Mouse (Mus musculus) CD4-positive, CD25-positive, alpha-beta regulatory T cell, adult 4 months (primary cell): Measurements from ENCODE around the gene Stk19. TPM values are rescaled to one million over a fixed set of nuclear protein-coding genes. Genes with fewer than 3 reads are reported as not detected.
"Not testable (repeated sequence)": the region's sequence is repeated elsewhere in the genome, so short reads cannot be mapped to it uniquely, and the experiment has no call there.

Experiments used
- ATAC-seq: one replicate; pipeline ENCODE4 v1.8.0; 2017
- polyA plus RNA-seq, 2 experiments: library from polyadenylated mRNA; unstranded; fragments of 100-300 nt; shearing (Covaris generic); gene quantifications; one replicate each; pipeline ENCODE4 v1.2.1; 2017

Gene Stk19
- polyA plus RNA-seq, 2 experiments from 2014 or later = 24.4 to 46.0 TPM

- not testable (repeated sequence) for ATAC-seq
Measured at GRCm38 (mm10) chr17:34797211-34797995, 39.3 kb downstream of the Stk19 start.

- ATAC-seq = no peak
Measured at GRCm38 (mm10) chr17:34796311-34797140, 40.2 kb downstream of the Stk19 start.

DNA sequence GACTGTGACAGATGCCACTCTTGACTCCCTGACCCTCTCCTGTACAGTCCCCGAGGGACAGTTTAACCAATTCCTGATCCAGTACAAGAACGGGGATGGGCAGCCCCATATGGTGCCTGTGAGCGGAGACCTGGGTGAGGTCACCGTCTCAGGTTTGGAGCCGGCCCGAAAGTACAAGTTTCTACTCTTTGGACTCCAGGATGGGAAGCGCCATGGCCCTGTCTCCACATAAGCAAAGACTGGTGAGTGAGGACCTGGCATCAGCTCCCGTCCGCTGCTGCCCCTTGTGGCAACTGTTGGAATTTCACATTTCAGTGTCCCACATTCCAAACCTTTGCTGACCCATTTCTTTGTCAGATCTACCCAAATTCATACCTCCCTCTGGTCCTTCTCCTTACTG, 41.1 kb downstream of the Stk19 start:
- no peak for ATAC-seq

- no peak for ATAC-seq
Measured at GRCm38 (mm10) chr17:34795016-34795415, 41.7 kb downstream of the Stk19 start.

- no peak for ATAC-seq
Measured at GRCm38 (mm10) chr17:34777680-34778325, 58.9 kb downstream of the Stk19 start.

Other genes with a start within 250 kb of the Stk19 start
- 100 to 1,000 TPM; 227 to 344 TPM for gene Gpsm3, start 247.1 kb downstream of the Stk19 start, polyA plus RNA-seq
- gene Pbx2, start 245.7 kb downstream of the Stk19 start, polyA plus RNA-seq = 10 to 100 TPM in 1 of 2 experiments, 1 to 10 TPM in 1; 7.7 to 12.6 TPM
- gene Ager, start 239.1 kb downstream of the Stk19 start, polyA plus RNA-seq = 1 to 10 TPM; 4.0 to 4.5 TPM
- gene Rnf5, start 233.3 kb downstream of the Stk19 start, polyA plus RNA-seq = 10 to 100 TPM; 68.0 to 75.0 TPM
- 10 to 100 TPM; 16.9 to 19.2 TPM for gene Agpat1, start 232.7 kb downstream of the Stk19 start, polyA plus RNA-seq
- 1 to 10 TPM; 1.9 to 2.8 TPM for gene Egfl8, start 221.0 kb downstream of the Stk19 start, polyA plus RNA-seq
- gene Ppt2, start 208.4 kb downstream of the Stk19 start, polyA plus RNA-seq = 10 to 100 TPM; 20.6 to 32.2 TPM
- 1 to 10 TPM; 1.4 to 2.2 TPM for gene Prrt1, start 207.4 kb downstream of the Stk19 start, polyA plus RNA-seq
- 1 to 10 TPM; 3.6 to 5.9 TPM for gene Fkbpl, start 192.2 kb downstream of the Stk19 start, polyA plus RNA-seq
- gene Atf6b, start 189.8 kb downstream of the Stk19 start, polyA plus RNA-seq = 10 to 100 TPM; 15.2 to 20.2 TPM
- gene Tnxb, start 166.4 kb downstream of the Stk19 start, polyA plus RNA-seq = not detected
- gene C4b, start 93.1 kb downstream of the Stk19 start, polyA plus RNA-seq = not detected
- not detected for gene Cyp21a1, start 32.4 kb downstream of the Stk19 start, polyA plus RNA-seq
- 10 to 100 TPM; 28.8 to 33.4 TPM for gene Dxo, start 74 bp upstream of the Stk19 start, polyA plus RNA-seq
- 10 to 100 TPM; 26.8 to 44.1 TPM for gene Skiv2l, start 13.3 kb upstream of the Stk19 start, polyA plus RNA-seq
- 10 to 100 TPM; 33.2 to 44.8 TPM for gene Nelfe, start 13.4 kb upstream of the Stk19 start, polyA plus RNA-seq
- under 1 TPM; 0.27 to 0.61 TPM for gene Cfb, start 25.6 kb upstream of the Stk19 start, polyA plus RNA-seq
- not detected for gene Zbtb12, start 42.5 kb upstream of the Stk19 start, polyA plus RNA-seq
- gene Gm20547, start 45.1 kb upstream of the Stk19 start, polyA plus RNA-seq = not detected
- gene C2, start 61.3 kb upstream of the Stk19 start, polyA plus RNA-seq = 1 to 10 TPM; 1.1 to 2.5 TPM
- 10 to 100 TPM; 21.8 to 30.5 TPM for gene Ehmt2, start 61.5 kb upstream of the Stk19 start, polyA plus RNA-seq
- gene Slc44a4, start 77.5 kb upstream of the Stk19 start, polyA plus RNA-seq = not detected
- gene Neu1, start 94.3 kb upstream of the Stk19 start, polyA plus RNA-seq = 10 to 100 TPM; 32.5 to 40.6 TPM
- gene Hspa1b, start 122.3 kb upstream of the Stk19 start, polyA plus RNA-seq = 1 to 10 TPM in 1 of 2 experiments, under 1 TPM in 1; 0.84 to 3.7 TPM
- gene Gm20481, start 133.0 kb upstream of the Stk19 start, polyA plus RNA-seq = 1 to 10 TPM in 1 of 2 experiments, not detected in 1; 3.1 TPM
- 1 to 10 TPM in 1 of 2 experiments, not detected in 1; 1.1 TPM for gene Hspa1a, start 135.2 kb upstream of the Stk19 start, polyA plus RNA-seq
- 1 to 10 TPM in 1 of 2 experiments, under 1 TPM in 1; 0.17 to 1.3 TPM for gene Hspa1l, start 135.8 kb upstream of the Stk19 start, polyA plus RNA-seq
- 10 to 100 TPM; 51.4 to 54.8 TPM for gene Lsm2, start 144.9 kb upstream of the Stk19 start, polyA plus RNA-seq
- gene Vars, start 164.0 kb upstream of the Stk19 start, polyA plus RNA-seq = 10 to 100 TPM; 28.4 to 31.6 TPM
- under 1 TPM; 0.12 to 0.14 TPM for gene Vwa7, start 179.6 kb upstream of the Stk19 start, polyA plus RNA-seq
- 1 to 10 TPM; 2.7 to 2.8 TPM for gene Sapcd1, start 191.1 kb upstream of the Stk19 start, polyA plus RNA-seq
- 1 to 10 TPM; 1.8 to 2.5 TPM for gene Msh5, start 209.8 kb upstream of the Stk19 start, polyA plus RNA-seq
- gene Clic1, start 213.0 kb upstream of the Stk19 start, polyA plus RNA-seq = 100 to 1,000 TPM; 490 to 619 TPM
- 1 to 10 TPM; 1.1 to 6.3 TPM for gene Ddah2, start 222.1 kb upstream of the Stk19 start, polyA plus RNA-seq
- gene Ly6g6c, start 228.4 kb upstream of the Stk19 start, polyA plus RNA-seq = not detected
- not detected for gene Mpig6b, start 229.2 kb upstream of the Stk19 start, polyA plus RNA-seq
- gene Ly6g6e, start 240.0 kb upstream of the Stk19 start, polyA plus RNA-seq = not detected
- gene Ly6g6d, start 241.1 kb upstream of the Stk19 start, polyA plus RNA-seq = not detected
- gene Ly6g6f, start 248.7 kb upstream of the Stk19 start, polyA plus RNA-seq = not detected